Mouse (Mus musculus) forebrain, embryonic 14.5 days (tissue): ENCODE measurements at regions not wholly inside any gene's neighbourhood (a gene's known extent, or its start where the extent isn't known, plus 50 kb on each side); places are given as distances from the start of the nearest gene placed in this dataset.

Experiments
- ATAC-seq: fragments of 200-750 bp; cut with Nextera tagmentation; 2 replicates; pipeline ENCODE4 v1.8.0; 2017; ENCODE audit warnings: mild to moderate bottlenecking, moderate library complexity
- DNase-seq: peaks from one replicate; pipeline ENCODE4 v3.0.0-alpha.2; 2015; ENCODE audit warnings: low spot score
- H3K27ac ChIP-seq: fragments of 300-500 bp; sonication (generic); 2 replicates; pipeline ENCODE4 v1.5.1; 2014; ENCODE audit warnings: low read depth, mild to moderate bottlenecking, control low read depth, low read length, moderate library complexity
- H3K27me3 ChIP-seq: fragments of 300-500 bp; sonication (generic); replicated peaks from 2 replicates; pipeline ENCODE4 v1.6.1; 2014; ENCODE audit warnings: low read length, control low read depth, mixed read lengths; ENCODE audit not compliant: control insufficient read depth, insufficient read depth
- H3K36me3 ChIP-seq: fragments of 300-500 bp; sonication (generic); 2 replicates; pipeline ENCODE4 v1.6.1; 2014; ENCODE audit warnings: low read length, control low read depth; ENCODE audit not compliant: control insufficient read depth, insufficient read depth
- H3K4me1 ChIP-seq: fragments of 300-500 bp; sonication (generic); 2 replicates; pipeline ENCODE4 v1.6.1; 2014; ENCODE audit warnings: antibody characterized with exemption, low read length, control low read depth; ENCODE audit not compliant: control insufficient read depth, insufficient read depth
- H3K4me2 ChIP-seq: fragments of 300-500 bp; sonication (generic); 2 replicates; pipeline ENCODE4 v1.6.1; 2014; ENCODE audit warnings: mild to moderate bottlenecking, control low read depth, low read length
- H3K4me3 ChIP-seq: fragments of 300-500 bp; sonication (generic); 2 replicates; pipeline ENCODE4 v1.5.1; 2014; ENCODE audit warnings: low read depth, low read length, control low read depth
- H3K9ac ChIP-seq: fragments of 300-500 bp; sonication (generic); 2 replicates; pipeline ENCODE4 v1.6.1; 2014; ENCODE audit warnings: mild to moderate bottlenecking, low read length, control low read depth, moderate library complexity
- H3K9me3 ChIP-seq: fragments of 300-500 bp; sonication (generic); replicated peaks from 2 replicates; pipeline ENCODE4 v1.6.1; 2016; ENCODE audit warnings: low read length, control low read depth, mixed read lengths; ENCODE audit not compliant: control insufficient read depth
- WGBS: fragments of 180-500 bp; shearing (Covaris S2); extraction: QIAGEN DNeasy Blood & Tissue Kit; methylation state at CpG from one replicate; pipeline ENCODE4 v1.1.7; 2014; 5-methylcytosine and 5-hydroxymethylcytosine counted together

DNA sequence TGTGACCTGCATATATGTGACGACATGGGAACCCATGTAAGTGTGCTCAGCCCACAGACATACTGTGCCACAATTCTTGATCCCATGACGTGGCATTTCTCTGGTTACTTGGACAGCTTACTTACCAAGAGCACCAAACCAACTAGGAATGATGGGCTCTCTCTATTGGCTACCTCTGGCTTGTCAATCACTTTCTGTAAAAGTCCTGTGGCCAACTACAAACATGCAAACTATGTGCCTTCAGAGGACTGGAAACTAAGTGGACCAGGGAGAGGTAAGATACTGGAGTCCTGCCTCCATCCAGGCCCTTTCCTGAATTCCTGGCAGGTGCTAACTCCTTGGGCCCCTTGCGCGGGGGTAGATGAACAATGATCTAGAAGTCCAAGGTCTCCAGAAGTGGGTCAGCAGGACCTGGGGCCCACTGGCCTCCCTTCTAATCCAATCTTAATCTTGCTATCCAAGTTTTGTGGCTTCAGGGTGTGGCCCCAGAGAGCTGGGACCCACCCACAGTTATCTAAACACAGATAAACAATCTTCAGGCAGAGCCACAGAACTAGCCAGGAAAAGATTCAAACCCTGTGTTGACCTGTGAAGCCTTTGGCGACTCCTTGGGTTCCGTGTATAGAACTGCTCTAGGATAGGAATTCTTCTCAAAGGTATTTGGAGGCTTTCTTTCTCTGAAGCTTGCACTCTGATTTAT lies 163.7 kb upstream of the Spdye4c start:
- WGBS, result 87% methylated on average over 6 of the region's 6 CpGs
- no peak overlapping the region for H3K9ac ChIP-seq
- no peaks in the 10 kb centered on the region for H3K4me1 ChIP-seq
- no peak overlapping the region for H3K27ac ChIP-seq
- H3K9me3 ChIP-seq, result no peaks in the 10 kb centered on the region
- H3K4me2 ChIP-seq, result no peak overlapping the region
- H3K4me3 ChIP-seq, result no peak overlapping the region
- H3K27me3 ChIP-seq, result no peaks in the 10 kb centered on the region
- no peaks in the 10 kb centered on the region for H3K36me3 ChIP-seq
- no peak for DNase-seq
- no peak for ATAC-seq

- Histone ChIP-seq H3K27ac (no peak overlapping the region), H3K36me3 (no peaks in the 10 kb centered on the region), H3K4me1 (no peaks in the 10 kb centered on the region), H3K4me2 (no peak overlapping the region), H3K9ac (no peak overlapping the region), H3K4me3 (no peak overlapping the region), H3K9me3 (no peaks in the 10 kb centered on the region), H3K27me3 (no peaks in the 10 kb centered on the region)
- DNase-seq (no peak), ATAC-seq (no peak)
- 7% methylated on average over 7 of the region's 7 CpGs for WGBS
Observed at GRCm38 (mm10) chr2:128428154-128428553, 162.9 kb upstream of the Spdye4c start.

DNA sequence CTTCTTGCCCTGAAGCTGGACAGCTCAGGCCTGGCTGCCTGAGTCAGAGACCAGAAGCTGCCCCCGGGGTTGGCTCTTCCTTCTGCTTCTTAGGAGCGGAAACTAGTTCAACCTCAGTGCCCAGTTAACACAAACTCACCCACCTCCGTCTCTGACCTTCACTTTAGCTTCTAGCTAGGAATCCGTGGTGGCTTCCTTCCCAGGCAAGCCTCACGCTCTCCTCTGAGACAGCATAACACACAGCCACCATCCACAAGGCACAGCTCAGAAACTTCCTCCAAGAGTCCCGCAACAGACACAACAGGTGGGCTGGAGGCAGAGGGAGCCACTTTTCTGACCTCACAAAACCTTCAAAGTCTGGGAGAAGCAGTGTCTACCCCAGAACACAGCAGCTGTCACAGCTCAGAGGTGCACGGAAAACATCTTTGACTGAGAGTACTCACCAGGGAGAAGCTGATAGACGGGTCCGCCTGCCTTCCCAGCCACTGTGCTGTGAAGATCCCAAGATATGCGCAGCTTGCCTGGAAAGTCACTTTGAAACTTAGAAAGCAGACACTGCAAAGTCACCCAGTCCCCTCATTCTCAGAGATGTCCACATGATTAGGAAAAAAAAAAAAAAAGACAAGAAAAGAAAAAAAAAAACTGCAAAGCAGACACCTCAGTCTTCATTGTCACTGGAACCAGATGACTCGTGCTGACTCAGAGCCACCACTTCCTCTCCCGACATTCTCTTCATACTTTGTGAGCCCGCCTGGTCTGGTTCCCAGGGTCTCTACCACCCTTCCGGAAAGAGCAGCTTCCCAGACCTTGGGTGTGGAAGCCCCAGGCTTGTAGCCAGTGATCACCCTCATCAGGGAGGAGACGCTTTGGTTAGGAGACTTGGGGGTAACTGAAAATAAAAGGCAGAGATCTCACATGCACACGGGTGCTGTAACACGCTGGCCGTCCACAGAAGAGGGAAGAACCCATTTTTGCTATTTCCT lies 162.1 kb upstream of the Spdye4c start:
- Histone ChIP-seq H3K27ac (no peak overlapping the region), H3K9me3 (no peaks in the 10 kb centered on the region), H3K36me3 (no peaks in the 10 kb centered on the region), H3K4me2 (no peak overlapping the region), H3K4me1 (no peaks in the 10 kb centered on the region), H3K4me3 (no peak overlapping the region; the same call in 1 of the 2 replicates), H3K27me3 (no peaks in the 10 kb centered on the region), H3K9ac (no peak overlapping the region)
- WGBS, result 66% methylated on average over 18 of the region's 18 CpGs
- DNase-seq (no peak), ATAC-seq (no peak)

- no peaks in the 10 kb centered on the region for H3K27me3 ChIP-seq
- no peaks in the 10 kb centered on the region for H3K36me3 ChIP-seq
- no peak for DNase-seq
- no peak overlapping the region for H3K4me3 ChIP-seq
- no peaks in the 10 kb centered on the region for H3K4me1 ChIP-seq
- no peaks in the 10 kb centered on the region for H3K9me3 ChIP-seq
- ATAC-seq, result no peak
- H3K27ac ChIP-seq, result no peak overlapping the region
- no peak overlapping the region for H3K4me2 ChIP-seq
- no peak overlapping the region for H3K9ac ChIP-seq
- WGBS, result 66% methylated on average over 7 of the region's 7 CpGs
Observed at GRCm38 (mm10) chr2:128429786-128430185, 161.2 kb upstream of the Spdye4c start.

DNA sequence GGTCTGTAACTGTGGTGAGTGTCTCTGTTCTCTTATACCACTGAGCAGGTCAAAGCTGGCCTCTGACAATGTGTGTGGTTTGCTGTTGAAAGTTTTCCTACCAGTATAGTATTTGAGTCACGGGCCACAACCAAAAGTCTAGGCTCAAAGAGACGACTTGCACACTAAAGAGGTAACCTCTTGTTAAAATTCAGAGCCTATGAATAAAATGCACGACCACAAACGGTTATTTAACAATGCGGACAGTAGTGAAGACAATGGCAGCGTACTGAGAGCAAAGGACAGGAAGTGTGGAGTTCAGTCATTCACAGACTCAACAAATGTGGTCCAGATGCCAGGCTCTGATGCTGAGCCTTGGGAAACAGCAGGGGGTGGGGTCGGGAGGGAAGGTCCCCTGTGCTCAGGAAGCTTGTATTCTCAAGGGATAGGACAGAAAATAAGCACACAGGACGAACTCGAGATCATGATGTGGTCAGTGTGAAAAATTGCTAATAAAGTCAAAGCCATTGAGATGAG lies 160.2 kb upstream of the Spdye4c start:
- H3K4me1 ChIP-seq, result no peaks in the 10 kb centered on the region
- no peaks in the 10 kb centered on the region for H3K9me3 ChIP-seq
- no peak overlapping the region for H3K27ac ChIP-seq
- H3K9ac ChIP-seq, result no peak overlapping the region
- no peak overlapping the region for H3K4me3 ChIP-seq
- WGBS, result 51% methylated on average over 9 of the region's 9 CpGs
- no peak overlapping the region for H3K4me2 ChIP-seq
- DNase-seq, result no peak
- H3K27me3 ChIP-seq, result no peaks in the 10 kb centered on the region
- no peaks in the 10 kb centered on the region for H3K36me3 ChIP-seq
- ATAC-seq, result no peak

- no peak for DNase-seq
- Histone ChIP-seq H3K27me3 (no peaks in the 10 kb centered on the region), H3K4me2 (no peak overlapping the region), H3K9ac (no peak overlapping the region), H3K9me3 (no peaks in the 10 kb centered on the region), H3K27ac (no peak overlapping the region), H3K4me1 (no peaks in the 10 kb centered on the region), H3K4me3 (no peak overlapping the region), H3K36me3 (no peaks in the 10 kb centered on the region)
- WGBS, result 97% methylated on average over 4 of the region's 4 CpGs
- ATAC-seq, result no peak
Observed at GRCm38 (mm10) chr2:128431751-128432150, 159.3 kb upstream of the Spdye4c start.

GRCm38 (mm10) chr2:128432741-128433140 lies 158.3 kb upstream of the Spdye4c start:
- Histone ChIP-seq H3K27me3 (no peaks in the 10 kb centered on the region), H3K4me3 (no peak overlapping the region), H3K9me3 (no peaks in the 10 kb centered on the region)

DNA sequence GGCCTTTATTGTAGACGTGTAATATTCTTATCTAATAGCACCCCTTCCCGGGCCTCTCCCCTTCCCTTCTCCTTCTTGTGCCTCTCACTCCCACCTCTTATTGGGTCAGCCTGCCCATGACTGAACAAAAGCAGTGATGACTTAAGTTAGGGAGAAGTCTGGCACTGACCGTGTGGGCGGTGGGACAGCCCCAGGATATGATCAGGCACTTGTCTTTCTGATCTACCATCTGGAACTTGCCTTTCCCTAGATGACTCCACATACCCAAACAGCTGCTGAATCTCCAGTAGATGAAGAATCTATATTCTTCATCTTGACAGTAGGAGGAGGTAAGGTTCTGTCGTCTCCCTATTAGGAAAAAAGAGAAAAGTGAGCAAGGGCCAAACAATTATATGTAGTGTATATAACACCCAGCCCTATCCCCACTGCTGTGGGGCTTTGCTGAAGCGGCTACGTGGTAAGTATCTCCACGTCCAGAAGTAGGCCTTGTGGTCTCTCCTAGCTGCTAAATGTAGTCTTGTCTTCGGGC lies 157.4 kb upstream of the Spdye4c start:
- no peak overlapping the region for H3K4me2 ChIP-seq
- H3K36me3 ChIP-seq, result no peaks in the 10 kb centered on the region
- no peaks in the 10 kb centered on the region for H3K4me1 ChIP-seq
- WGBS, result 89% methylated on average over 9 of the region's 9 CpGs
- H3K4me3 ChIP-seq, result no peak overlapping the region
- H3K27me3 ChIP-seq, result no peaks in the 10 kb centered on the region
- ATAC-seq (no peak), DNase-seq (no peak)
- H3K27ac ChIP-seq, result no peak overlapping the region
- H3K9me3 ChIP-seq, result no peaks in the 10 kb centered on the region
- H3K9ac ChIP-seq, result no peak overlapping the region

More at GRCm38 (mm10) chr2:128432741-128433140, 158.3 kb upstream of the Spdye4c start:
- ATAC-seq (no peak), DNase-seq (peak; percentile 27)
- Histone ChIP-seq H3K9ac (no peak overlapping the region), H3K27ac (no peak overlapping the region), H3K4me2 (no peak overlapping the region), H3K4me1 (no peaks in the 10 kb centered on the region), H3K36me3 (no peaks in the 10 kb centered on the region)
- 83% methylated on average over 3 of the region's 3 CpGs for WGBS
